In the genomic region with DNA sequence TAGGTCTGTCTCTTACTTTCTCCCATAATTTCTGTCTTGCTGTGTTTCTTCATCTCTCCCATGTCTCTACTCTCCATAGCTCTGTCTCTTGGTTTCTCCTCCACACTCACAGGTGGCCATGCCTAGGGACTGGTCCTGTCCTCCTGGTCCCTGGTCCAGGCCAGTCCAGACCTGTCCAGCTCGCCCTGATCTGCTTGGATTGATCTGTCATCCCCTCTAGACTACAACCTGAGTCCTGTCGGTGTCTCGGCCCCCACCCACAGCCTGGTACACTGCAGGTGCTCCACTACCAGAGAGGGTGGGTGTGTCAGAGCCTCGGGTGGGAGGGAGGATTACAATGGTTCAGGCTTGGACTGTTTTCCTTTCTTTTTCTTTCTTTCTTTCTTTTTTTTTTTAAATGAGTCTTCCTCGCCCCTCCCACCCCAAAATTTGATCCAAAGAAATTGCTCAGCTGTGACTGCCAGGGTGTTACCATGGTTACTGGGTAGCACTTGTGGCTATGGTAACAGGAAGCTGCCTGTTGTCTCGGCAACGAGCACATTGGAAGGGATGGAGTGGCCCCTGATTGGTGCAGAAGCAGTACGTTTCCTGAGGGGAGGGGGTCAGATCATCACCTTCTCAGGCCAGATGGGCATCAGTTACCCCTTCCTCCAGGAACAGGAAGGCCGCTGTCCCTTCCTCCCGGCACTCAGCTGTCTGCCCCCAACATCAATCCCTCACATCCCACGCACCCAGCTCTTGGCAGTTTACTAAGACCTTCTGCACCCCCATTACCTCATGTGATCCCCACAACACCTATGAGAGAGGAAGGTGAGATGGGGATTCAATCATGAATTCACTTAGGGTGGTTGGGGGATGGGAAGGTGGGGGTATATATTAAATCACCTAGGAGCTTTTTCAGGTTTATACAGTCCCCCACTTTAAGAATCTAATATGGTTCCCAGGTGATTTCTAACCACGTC, we compare ENCODE assay signal across 8 mouse cellular contexts. TPM values are rescaled to one million over a fixed set of nuclear protein-coding genes. Genes with fewer than 3 reads are reported as not detected.
A peak's percentile ranks its signal among the peaks of the same experiment; 100 is the strongest.
DNase-seq lines count a peak whose midpoint lies in the region; ATAC-seq lines count a peak whose summit lies in the region.

No protein-coding gene starts in this region.

- H3K36me3 ChIP-seq in kidney, embryonic 15.5 days = no peaks in the 10 kb centered on the region
- no peaks in the 10 kb centered on the region for H3K36me3 ChIP-seq in intestine, embryonic 16.5 days (ENCODE audit: control insufficient read depth, insufficient read depth, low read length)

- no peak overlapping the region for H3K27ac ChIP-seq in kidney, embryonic 15.5 days
- no peak overlapping the region for H3K27ac ChIP-seq in intestine, embryonic 16.5 days (ENCODE audit: low read length)

- H3K27me3 ChIP-seq in kidney, embryonic 15.5 days = peaks cover 31% of the 10 kb centered on the region
- H3K27me3 ChIP-seq in intestine, embryonic 16.5 days (replicated peaks; ENCODE audit: control insufficient read depth, insufficient read depth, low read length) = no peaks in the 10 kb centered on the region

- no peak overlapping the region for H3K4me3 ChIP-seq in kidney, embryonic 15.5 days (replicated peaks)
- no peak overlapping the region for H3K4me3 ChIP-seq in intestine, embryonic 16.5 days (ENCODE audit: low read length)

- DNase-seq in cerebellum, postnatal 10 days = peak; percentile 81 to 82
- no peak for DNase-seq in cerebellum, adult 11-12 months
- DNase-seq in frontal cortex, postnatal 10 days (ENCODE audit: low spot score in 2 of 2) = peak; percentile 77 to 88
- DNase-seq in left cerebral cortex, postnatal 14 days (ENCODE audit: low spot score in 2 of 2) = peak; percentile 85 to 93
- peak; percentile 90 to 96 for DNase-seq in right cerebral cortex, postnatal 10 days (ENCODE audit: low spot score in 2 of 2)
- DNase-seq in heart, adult 18-20 months = no peak

- 41% methylated on average over 12 of the region's 12 CpGs for WGBS in kidney, embryonic 15.5 days
- 44% methylated on average over 12 of the region's 12 CpGs for WGBS in intestine, embryonic 16.5 days

- no peaks in the 10 kb centered on the region for H3K9me3 ChIP-seq in kidney, embryonic 15.5 days (replicated peaks)
- H3K9me3 ChIP-seq in intestine, embryonic 16.5 days (ENCODE audit: control insufficient read depth, low read length) = no peaks in the 10 kb centered on the region

- intact Hi-C loops in left cerebral cortex, postnatal 14 days (cut with DNase I) = no loop called here

- H3K4me1 ChIP-seq in kidney, embryonic 15.5 days = peaks cover 3% of the 10 kb centered on the region; the same call in 1 of the 2 replicates
- H3K4me1 ChIP-seq in intestine, embryonic 16.5 days (ENCODE audit: control insufficient read depth, insufficient read depth, low read length) = 0 out of 2 replicates have a peak, but pooled peaks cover 4% of the 10 kb centered on the region

- H3K4me2 ChIP-seq in kidney, embryonic 15.5 days = no peak overlapping the region
- no peak overlapping the region for H3K4me2 ChIP-seq in intestine, embryonic 16.5 days (ENCODE audit: low read depth, low read length)

- ATAC-seq in kidney, embryonic 15.5 days (replicated peaks; ENCODE audit: low FRiP score) = no peak
- ATAC-seq in intestine, embryonic 16.5 days = no peak

- no peak overlapping the region for H3K9ac ChIP-seq in kidney, embryonic 15.5 days
- H3K9ac ChIP-seq in intestine, embryonic 16.5 days (ENCODE audit: low read depth, low read length) = no peak overlapping the region

RNA-seq across cellular contexts. Expression of a gene that starts 11.3 kb away (rescaled TPM):
- 10 to 100 TPM; 27.1 to 28.5 TPM for total RNA-seq in left cerebral cortex, postnatal 14 days (2021)
- polyA plus RNA-seq in kidney, embryonic 15.5 days (2015; fragmentation: Nextera tagmentation; extraction: Ambion mirVana) = 0.69 and 2.5 TPM in 2 replicates
- not detected for total RNA-seq in heart, adult 18-20 months (2021)
- 2.9 TPM in 2 replicates for polyA plus RNA-seq in intestine, embryonic 16.5 days (2015; fragmentation: Nextera tagmentation; extraction: Ambion mirVana)

RNA-seq across cellular contexts. Expression of a gene that starts 28.1 kb away (rescaled TPM):
- 100 to 1,000 TPM; 184 to 209 TPM for total RNA-seq in left cerebral cortex, postnatal 14 days (2021)
- 22.9 and 27.6 TPM in 2 replicates for polyA plus RNA-seq in kidney, embryonic 15.5 days (2015; fragmentation: Nextera tagmentation; extraction: Ambion mirVana)
- 10 to 100 TPM; 17.0 to 17.6 TPM for total RNA-seq in heart, adult 18-20 months (2021)
- polyA plus RNA-seq in intestine, embryonic 16.5 days (2015; fragmentation: Nextera tagmentation; extraction: Ambion mirVana) = 20.2 and 22.2 TPM in 2 replicates

RNA-seq across cellular contexts. Expression of a gene that starts 49.3 kb away (rescaled TPM):
- total RNA-seq in left cerebral cortex, postnatal 14 days (2021) = 1 to 10 TPM; 2.0 to 3.5 TPM
- 0.26 TPM in 1 of 2 replicates, not detected in the other for polyA plus RNA-seq in kidney, embryonic 15.5 days (2015; fragmentation: Nextera tagmentation; extraction: Ambion mirVana)
- under 1 TPM; 0.40 to 0.93 TPM for total RNA-seq in heart, adult 18-20 months (2021)
- 0.50 and 0.60 TPM in 2 replicates for polyA plus RNA-seq in intestine, embryonic 16.5 days (2015; fragmentation: Nextera tagmentation; extraction: Ambion mirVana)

RNA-seq across cellular contexts. Expression of a gene that starts 49.7 kb away (rescaled TPM):
- 10 to 100 TPM; 40.1 to 43.3 TPM for total RNA-seq in left cerebral cortex, postnatal 14 days (2021)
- 58.9 and 67.1 TPM in 2 replicates for polyA plus RNA-seq in kidney, embryonic 15.5 days (2015; fragmentation: Nextera tagmentation; extraction: Ambion mirVana)
- total RNA-seq in heart, adult 18-20 months (2021) = 10 to 100 TPM; 49.6 to 54.9 TPM
- polyA plus RNA-seq in intestine, embryonic 16.5 days (2015; fragmentation: Nextera tagmentation; extraction: Ambion mirVana) = 179 and 228 TPM in 2 replicates

Comparison
In these comparisons a context has a peak if more than half of its experiments do, and no peak if none do; other contexts are left out.
1. DNase-seq: peak in cerebellum, postnatal 10 days (2 of 2), frontal cortex, postnatal 10 days (2 of 2), left cerebral cortex, postnatal 14 days (2 of 2) and right cerebral cortex, postnatal 10 days (2 of 2); none in cerebellum, adult 11-12 months (single experiment) and heart, adult 18-20 months (0 of 2).
2. RNA of a gene that starts 11.3 kb away (total RNA-seq): 27.1 to 28.5 TPM in left cerebral cortex, postnatal 14 days; not detected in heart, adult 18-20 months; every median in the first group is over 10 times any median in the second.
3. RNA of a gene that starts 28.1 kb away (total RNA-seq): 184 to 209 TPM in left cerebral cortex, postnatal 14 days; 17.0 to 17.6 TPM in heart, adult 18-20 months; every median in the first group is over 4 times any median in the second.